Mouse (Mus musculus) bone marrow macrophage, adult 2 months (primary cell): Measurements from ENCODE around the gene Sec31a.

ENCODE experiments used
- CTCF ChIP-seq: IDR thresholded peaks from 2 replicates; pipeline ENCODE4 v1.5.1; 2012; ENCODE audit warnings: low read depth, mild to moderate bottlenecking, low read length, moderate library complexity
- POLR2A ChIP-seq: IDR thresholded peaks from 2 replicates; pipeline ENCODE4 v1.6.1; 2012; ENCODE audit warnings: mild to moderate bottlenecking, low read depth, low read length, borderline replicate concordance

- TF ChIP-seq CTCF (no peak), POLR2A (no peak)
These were observed 37.8 kb downstream of the Sec31a start for GRCm38 (mm10) chr5:100378211-100378610.
